Mouse (Mus musculus) CH12.LX (cell line): ENCODE measurements around the gene Phyh. TPM values are rescaled to one million over a fixed set of nuclear protein-coding genes. Genes with fewer than 3 reads are reported as not detected.
A peak's percentile ranks its signal among the peaks of the same experiment; 100 is the strongest.

Source experiments
- DNase-seq: peaks from one replicate; pipeline ENCODE4 v3.0.0-alpha.2; 2013; ENCODE audit errors: extremely low read depth
- H3K27ac ChIP-seq: 2 replicates; pipeline ENCODE4 v1.5.1; 2012; ENCODE audit warnings: low read depth, mild to moderate bottlenecking, control low read depth, moderate library complexity; ENCODE audit not compliant: insufficient read depth
- H3K27me3 ChIP-seq: replicated peaks from 2 replicates; pipeline ENCODE3; 2012; ENCODE audit warnings: inconsistent platforms
- H3K36me3 ChIP-seq, 2 experiments: replicated peaks in 1 of 2; 2 replicates each; pipeline versions ENCODE3 to v1.6.1; 2012; ENCODE audit warnings: inconsistent platforms in 1 of 2, low read length in 1 of 2, mild to moderate bottlenecking in 1 of 2, mixed read lengths in 1 of 2, moderate library complexity in 1 of 2; ENCODE audit not compliant: control insufficient read depth in 1 of 2, insufficient read depth in 1 of 2
- H3K4me1 ChIP-seq, 2 experiments: 2 replicates each; pipeline ENCODE4 v1.6.1; 2012; ENCODE audit warnings: inconsistent platforms in 1 of 2, moderate library complexity in 1 of 2; ENCODE audit not compliant: insufficient read depth in 2 of 2, control insufficient read depth in 1 of 2
- H3K4me2 ChIP-seq: 2 replicates; pipeline ENCODE4 v1.6.1; 2012; ENCODE audit warnings: low read depth, mild to moderate bottlenecking, control low read depth; ENCODE audit not compliant: poor library complexity, insufficient read depth, severe bottlenecking
- H3K4me3 ChIP-seq, 3 experiments: fragments of 150-350 bp in 1 of 3; sonication (generic) in 1 of 3; replicated peaks in 1 of 3; 2 replicates each; pipeline versions ENCODE3 to v1.5.1; 2011 to 2012; ENCODE audit warnings: low read depth in 2 of 3, low read length in 2 of 3, mild to moderate bottlenecking in 2 of 3, moderate library complexity in 2 of 3, control low read depth in 1 of 3, improper control_type of control experiment in 1 of 3, inconsistent platforms in 1 of 3, mixed read lengths in 1 of 3; ENCODE audit not compliant: poor library complexity in 1 of 3
- H3K79me2 ChIP-seq: replicated peaks from 2 replicates; pipeline ENCODE4 v1.6.1; 2012; ENCODE audit warnings: mild to moderate bottlenecking, moderate library complexity; ENCODE audit not compliant: control insufficient read depth, poor library complexity, insufficient read depth, severe bottlenecking; ENCODE audit errors: extremely low read depth
- H3K9ac ChIP-seq: 2 replicates; pipeline ENCODE4 v1.6.1; 2012; ENCODE audit warnings: low read depth, mild to moderate bottlenecking, control low read depth, moderate library complexity; ENCODE audit not compliant: insufficient read depth
- H3K9me3 ChIP-seq: replicated peaks from 2 replicates; pipeline ENCODE3; 2012; ENCODE audit warnings: low read length, inconsistent platforms, mixed read lengths
- BHLHE40 ChIP-seq: IDR thresholded peaks from 2 replicates; pipeline ENCODE4 v1.6.1; 2011; ENCODE audit warnings: mild to moderate bottlenecking, low read depth, low read length, improper control_type of control experiment
- CHD1 ChIP-seq: IDR thresholded peaks from 2 replicates; pipeline ENCODE4 v1.6.1; 2012; ENCODE audit warnings: low read depth, low read length, improper control_type of control experiment, inconsistent platforms
- CHD2 ChIP-seq: IDR thresholded peaks from 2 replicates; pipeline ENCODE4 v1.6.1; 2011; ENCODE audit warnings: low read length, improper control_type of control experiment
- CTCF ChIP-seq, 2 experiments: IDR thresholded peaks in 1 of 2; conservative IDR thresholded peaks in 1 of 2; 2 replicates each; pipeline ENCODE4 v1.5.1; 2011 to 2012; ENCODE audit warnings: low read depth in 2 of 2, low read length in 2 of 2, improper control_type of control experiment in 1 of 2, inconsistent platforms in 1 of 2, mild to moderate bottlenecking in 1 of 2, moderate library complexity in 1 of 2
- E2F4 ChIP-seq: IDR thresholded peaks from 2 replicates; pipeline ENCODE4 v1.6.1; 2011; ENCODE audit warnings: low read depth, low read length, improper control_type of control experiment; ENCODE audit not compliant: insufficient replicate concordance
- ELF1 ChIP-seq: IDR thresholded peaks from 2 replicates; pipeline ENCODE4 v1.6.1; 2014; ENCODE audit warnings: low read depth, mild to moderate bottlenecking, inconsistent platforms, low read length, improper control_type of control experiment
- EP300 ChIP-seq: IDR thresholded peaks from 2 replicates; pipeline ENCODE4 v1.6.1; 2011; ENCODE audit warnings: low read length, improper control_type of control experiment
- ETS1 ChIP-seq: conservative IDR thresholded peaks from 2 replicates; pipeline ENCODE4 v1.6.1; 2012; ENCODE audit warnings: low read depth, mild to moderate bottlenecking, inconsistent platforms, low read length, improper control_type of control experiment, moderate library complexity
- GABPA ChIP-seq: IDR thresholded peaks from 2 replicates; pipeline ENCODE4 v1.6.1; 2012; ENCODE audit warnings: low read depth, low read length, improper control_type of control experiment, inconsistent platforms; ENCODE audit not compliant: insufficient replicate concordance
- HCFC1 ChIP-seq: IDR thresholded peaks from 2 replicates; pipeline ENCODE4 v1.6.1; 2012; ENCODE audit warnings: low read depth, mild to moderate bottlenecking, inconsistent platforms, low read length, improper control_type of control experiment
- IRF4 ChIP-seq: IDR thresholded peaks from 2 replicates; pipeline ENCODE4 v1.6.1; 2014; ENCODE audit warnings: low read depth, mild to moderate bottlenecking, inconsistent platforms, low read length, improper control_type of control experiment
- JUN ChIP-seq: IDR thresholded peaks from 2 replicates; pipeline ENCODE4 v1.6.1; 2011; ENCODE audit warnings: low read depth, mild to moderate bottlenecking, low read length, improper control_type of control experiment, moderate library complexity; ENCODE audit not compliant: insufficient read depth
- JUND ChIP-seq: conservative IDR thresholded peaks from 2 replicates; pipeline ENCODE4 v1.6.1; 2011; ENCODE audit warnings: low read depth, low read length, improper control_type of control experiment
- KAT2A ChIP-seq: IDR thresholded peaks from 2 replicates; pipeline ENCODE4 v1.6.1; 2012; ENCODE audit warnings: low read length, improper control_type of control experiment, inconsistent platforms; ENCODE audit not compliant: insufficient replicate concordance
- MAFK ChIP-seq: IDR thresholded peaks from 2 replicates; pipeline ENCODE4 v1.6.1; 2011; ENCODE audit warnings: low read length, improper control_type of control experiment; ENCODE audit not compliant: insufficient replicate concordance
- MAX ChIP-seq: IDR thresholded peaks from 2 replicates; pipeline ENCODE4 v1.6.1; 2011; ENCODE audit warnings: low read length, improper control_type of control experiment
- MAZ ChIP-seq: IDR thresholded peaks from 2 replicates; pipeline ENCODE4 v1.6.1; 2012; ENCODE audit warnings: low read depth, mild to moderate bottlenecking, inconsistent platforms, low read length, improper control_type of control experiment, moderate library complexity
- MEF2A ChIP-seq: IDR thresholded peaks from 2 replicates; pipeline ENCODE4 v1.6.1; 2014; ENCODE audit warnings: low read depth, mild to moderate bottlenecking, inconsistent platforms, low read length, improper control_type of control experiment, borderline replicate concordance
- MXI1 ChIP-seq: IDR thresholded peaks from 2 replicates; pipeline ENCODE4 v1.6.1; 2011; ENCODE audit warnings: mild to moderate bottlenecking, low read depth, low read length, improper control_type of control experiment
- MYC ChIP-seq: IDR thresholded peaks from 2 replicates; pipeline ENCODE4 v1.6.1; 2011; ENCODE audit warnings: low read depth, mild to moderate bottlenecking, improper control_type of control experiment, low read length
- NELFE ChIP-seq: IDR thresholded peaks from 2 replicates; pipeline ENCODE4 v1.6.1; 2011; ENCODE audit warnings: low read depth, low read length, improper control_type of control experiment
- NRF1 ChIP-seq: IDR thresholded peaks from 2 replicates; pipeline ENCODE4 v1.6.1; 2014; ENCODE audit warnings: low read depth, mild to moderate bottlenecking, inconsistent platforms, low read length, improper control_type of control experiment, moderate library complexity
- PAX5 ChIP-seq: IDR thresholded peaks from 2 replicates; pipeline ENCODE4 v1.6.1; 2012; ENCODE audit warnings: low read length, inconsistent platforms, mixed read lengths
- POLR2A ChIP-seq: IDR thresholded peaks from 2 replicates; pipeline ENCODE4 v1.6.1; 2011; ENCODE audit warnings: low read depth, mild to moderate bottlenecking, improper control_type of control experiment, low read length
- POLR2AphosphoS2 ChIP-seq: IDR thresholded peaks from 2 replicates; pipeline ENCODE4 v1.6.1; 2011; ENCODE audit warnings: low read depth, low read length, improper control_type of control experiment
- RAD21 ChIP-seq: IDR thresholded peaks from 2 replicates; pipeline ENCODE4 v1.6.1; 2011; ENCODE audit warnings: low read depth, mild to moderate bottlenecking, low read length, improper control_type of control experiment, moderate library complexity
- RCOR1 ChIP-seq: conservative IDR thresholded peaks from 2 replicates; pipeline ENCODE4 v1.6.1; 2012; ENCODE audit warnings: low read depth, mild to moderate bottlenecking, inconsistent platforms, low read length, improper control_type of control experiment
- SIN3A ChIP-seq: IDR thresholded peaks from 2 replicates; pipeline ENCODE4 v1.6.1; 2012; ENCODE audit warnings: low read length, improper control_type of control experiment, inconsistent platforms
- SMC3 ChIP-seq: IDR thresholded peaks from 2 replicates; pipeline ENCODE4 v1.6.1; 2011; ENCODE audit warnings: low read depth, low read length, improper control_type of control experiment
- TBP ChIP-seq: conservative IDR thresholded peaks from 2 replicates; pipeline ENCODE4 v1.6.1; 2011; ENCODE audit warnings: low read depth, low read length, improper control_type of control experiment
- TCF12 ChIP-seq: IDR thresholded peaks from 2 replicates; pipeline ENCODE4 v1.6.1; 2014; ENCODE audit warnings: low read depth, mild to moderate bottlenecking, inconsistent platforms, low read length, improper control_type of control experiment
- UBTF ChIP-seq: IDR thresholded peaks from 2 replicates; pipeline ENCODE4 v1.6.1; 2012; ENCODE audit warnings: low read depth, mild to moderate bottlenecking, inconsistent platforms, low read length, improper control_type of control experiment, moderate library complexity
- USF1 ChIP-seq: IDR thresholded peaks from 2 replicates; pipeline ENCODE4 v1.6.1; 2014; ENCODE audit warnings: low read depth, mild to moderate bottlenecking, inconsistent platforms, low read length, improper control_type of control experiment
- USF2 ChIP-seq: conservative IDR thresholded peaks from 2 replicates; pipeline ENCODE4 v1.6.1; 2011; ENCODE audit warnings: low read depth, low read length, improper control_type of control experiment
- ZC3H11A ChIP-seq: IDR thresholded peaks from 2 replicates; pipeline ENCODE4 v1.6.1; 2012; ENCODE audit warnings: low read depth, mild to moderate bottlenecking, inconsistent platforms, low read length, improper control_type of control experiment
- ZKSCAN1 ChIP-seq: IDR thresholded peaks from 2 replicates; pipeline ENCODE4 v1.6.1; 2012; ENCODE audit warnings: low read depth, inconsistent platforms, low read length, improper control_type of control experiment, borderline replicate concordance
- ZMIZ1 ChIP-seq: IDR thresholded peaks from 2 replicates; pipeline ENCODE4 v1.6.1; 2012; ENCODE audit warnings: low read depth, mild to moderate bottlenecking, inconsistent platforms, low read length, improper control_type of control experiment
- ZNF384 ChIP-seq: IDR thresholded peaks from 2 replicates; pipeline ENCODE4 v1.6.1; 2012; ENCODE audit warnings: low read depth, low read length, improper control_type of control experiment, inconsistent platforms
- dilution Hi-C: fragments of 300-500 bp; cut with MboI; formaldehyde crosslinking; loops from 2 replicates; pipeline ENCODE4 v1.14.3; 2020; ENCODE audit warnings: low sequenced_read_pairs; ENCODE audit not compliant: extremely low pct_unique_long_range_greater_than_20kb, extremely low pct_ligation_motif_present
- in situ Hi-C: fragments of 300-500 bp; cut with MboI; formaldehyde crosslinking; loops from 3 replicates; pipeline ENCODE4 v1.14.3; 2019; ENCODE audit warnings: low sequenced_read_pairs, low pct_ligation_motif_present, low pct_unique_long_range_greater_than_20kb, mixed read lengths
- polyA plus RNA-seq: library from polyadenylated mRNA; unstranded; fragments of >175 nt; gene quantifications from 2 replicates; pipeline ENCODE4 v1.2.1, GENCODE M21; 2012; ENCODE audit warnings: low read depth; ENCODE audit not compliant: insufficient read length
- total RNA-seq, 2 experiments: library from RNA; depleted of rRNA; stranded (reverse); fragments of 300-350 nt in 1 of 2; fragments of >200 nt in 1 of 2; gene quantifications; 2 replicates each; pipeline ENCODE4 v1.2.3; 2012 to 2014

Phyh gene
- total and polyA plus RNA-seq, 3 experiments = 12.5 to 24.2 (median 17.2) TPM

DNA sequence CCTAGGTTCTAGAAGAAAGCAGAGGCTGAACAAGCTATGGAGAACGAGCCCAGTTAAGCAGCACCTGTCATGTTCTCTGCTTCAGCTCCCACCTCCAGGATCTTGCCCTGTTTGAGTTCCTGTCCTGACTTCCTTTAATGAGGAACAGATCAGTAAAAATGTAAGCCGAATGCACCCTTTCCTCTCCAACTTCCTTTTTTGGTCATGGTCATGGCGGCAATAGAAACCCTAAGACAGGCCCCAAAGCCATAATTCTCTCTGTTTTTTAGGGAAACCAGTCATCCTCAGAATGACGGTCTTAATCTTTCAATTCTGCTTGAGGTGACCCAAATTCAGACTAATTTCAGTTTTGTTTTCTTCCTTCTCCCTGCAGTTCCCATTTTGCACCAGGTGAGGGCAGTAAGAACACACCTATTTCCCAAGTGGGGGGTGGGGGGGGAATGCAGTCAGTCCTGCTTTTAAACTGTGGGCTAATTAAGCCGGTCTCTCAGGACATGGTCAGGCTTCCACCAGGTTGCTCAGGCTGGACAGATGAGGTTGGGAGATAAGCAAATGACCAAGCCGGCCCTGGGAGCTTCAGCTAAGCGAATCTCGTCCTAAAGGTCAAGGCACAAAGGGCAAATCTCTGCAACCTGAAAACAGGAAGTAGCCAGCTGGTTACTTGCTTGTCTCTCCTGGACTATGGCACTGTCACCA, 1.3 kb upstream of the Phyh start:
- Histone ChIP-seq H3K4me3 (peak overlapping the region; percentile 6 to 40 (median 29)), H3K27ac (peak overlapping the region; percentile 21; the same call in 1 of the 2 replicates), H3K27me3 (no peaks in the 10 kb centered on the region), H3K9me3 (peaks cover 6% of the 10 kb centered on the region), H3K4me2 (peak overlapping the region; percentile 83), H3K36me3 (no peaks in the 10 kb centered on the region)
- in situ Hi-C loops = loop anchor here (5.0 to 25.0 kb wide), 3 partner anchors 80 to 920 kb away; partner anchors contain the start of genes Cdc123 and Nudt5
- DNase-seq = peak; percentile 76
- peak; percentile 83; the same call in 1 of the 2 replicates for TF ChIP-seq SIN3A
- peak; percentile 45; the same call in 1 of the 2 replicates for TF ChIP-seq POLR2A
- no peak for TF ChIP-seq POLR2AphosphoS2
- TF ChIP-seq MAFK = no peak; the same call in 1 of the 2 replicates
- TF ChIP-seq ZNF384 = peak; percentile 60
- TF ChIP-seq USF2 = no peak
- TF ChIP-seq TCF12 = peak; percentile 44; the same call in 1 of the 2 replicates
- TF ChIP-seq NELFE = peak; percentile 40; the same call in 1 of the 2 replicates
- TF ChIP-seq CTCF (conservative IDR thresholded peaks at IDR 0.05 in 1 of 2, IDR thresholded peaks at IDR 0.05 in 1 of 2; ENCODE audit: low read depth in 2 of 2, low read length in 2 of 2) = peak; percentile 68 to 92
- TF ChIP-seq CHD1 = no peak
- TF ChIP-seq HCFC1 = peak; percentile 50
- TF ChIP-seq ETS1 = peak; percentile 44
- TF ChIP-seq ZKSCAN1 = no peak
- no peak for TF ChIP-seq E2F4
- 0 out of 2 replicates have a peak, but pooled peaks have one; percentile 49 for TF ChIP-seq RCOR1
- no peak for TF ChIP-seq JUN
- no peak for TF ChIP-seq JUND
- no peak for TF ChIP-seq PAX5
- peak; percentile 48 for TF ChIP-seq TBP
- TF ChIP-seq GABPA = no peak
- no peak; the same call in 1 of the 2 replicates for TF ChIP-seq MAX
- no peak for TF ChIP-seq MXI1
- TF ChIP-seq EP300 = 0 out of 2 replicates have a peak, but pooled peaks have one; percentile 34
- 0 out of 2 replicates have a peak, but pooled peaks have one; percentile 9 for TF ChIP-seq ZMIZ1
- TF ChIP-seq USF1 = no peak
- TF ChIP-seq ZC3H11A = peak; percentile 41
- peak; percentile 91 for TF ChIP-seq RAD21
- 0 out of 2 replicates have a peak, but pooled peaks have one; percentile 29 for TF ChIP-seq MYC
- TF ChIP-seq IRF4 = peak; percentile 72; the same call in 1 of the 2 replicates
- peak; percentile 85 for TF ChIP-seq SMC3
- TF ChIP-seq KAT2A = no peak
- TF ChIP-seq MEF2A = peak; percentile 64; the same call in 1 of the 2 replicates
- peak; percentile 93 for TF ChIP-seq MAZ
- peak; percentile 58 for TF ChIP-seq BHLHE40
- peak; percentile 90 for TF ChIP-seq CHD2
- peak; percentile 73 for TF ChIP-seq ELF1
- TF ChIP-seq NRF1 = no peak
- TF ChIP-seq UBTF = no peak
- TF ChIP-seq, all 38 proteins: peak for 22
- no peaks in the 10 kb centered on the region for H3K79me2 ChIP-seq
- H3K9ac ChIP-seq = peak overlapping the region; percentile 41
- peaks cover 3 to 24% of the 10 kb centered on the region in 2 experiments for H3K4me1 ChIP-seq
- dilution Hi-C loops = no loop called here
